Mouse (Mus musculus): ENCODE results near the gene Prkar2b. TPM values are rescaled to one million over a fixed set of nuclear protein-coding genes. Genes with fewer than 3 reads are reported as not detected.

Gene Prkar2b
- polyA plus RNA-seq, 1 experiment = 10.9 TPM

DNA sequence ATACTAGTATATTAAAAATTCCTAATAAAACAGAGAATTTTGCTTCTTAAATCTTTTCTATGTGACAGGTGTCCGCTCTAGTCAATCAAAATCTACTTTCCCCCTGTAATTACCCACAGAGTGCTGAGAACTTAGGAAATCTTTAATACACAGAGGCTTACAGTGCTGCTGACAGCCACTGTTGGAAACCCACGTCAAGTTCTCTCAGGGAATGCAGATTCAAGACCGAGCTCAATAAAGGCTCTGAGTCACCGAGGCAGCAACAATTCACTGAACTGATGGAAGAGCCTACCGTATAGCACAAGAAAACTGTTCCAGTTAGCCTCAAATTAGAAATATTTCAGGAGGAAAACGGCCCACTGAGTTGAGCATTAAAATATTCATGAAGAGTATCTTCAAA is 77.3 kb downstream of the Prkar2b start:
- 95% methylated on average over 6 of the region's 6 CpGs for WGBS
- no peaks in the 10 kb centered on the region for H3K36me3 ChIP-seq (ENCODE audit: control insufficient read depth, insufficient read depth, low read length)
- TF ChIP-seq POLR2A (IDR thresholded peaks at IDR 0.05; ENCODE audit: control insufficient read depth, extremely low read depth, insufficient read depth, low read length, poor library complexity) = no peak
- no peak for TF ChIP-seq CTCF (IDR thresholded peaks at IDR 0.05; ENCODE audit: borderline replicate concordance, control insufficient read depth, extremely low read depth, insufficient read depth, low read length, poor library complexity)

DNA sequence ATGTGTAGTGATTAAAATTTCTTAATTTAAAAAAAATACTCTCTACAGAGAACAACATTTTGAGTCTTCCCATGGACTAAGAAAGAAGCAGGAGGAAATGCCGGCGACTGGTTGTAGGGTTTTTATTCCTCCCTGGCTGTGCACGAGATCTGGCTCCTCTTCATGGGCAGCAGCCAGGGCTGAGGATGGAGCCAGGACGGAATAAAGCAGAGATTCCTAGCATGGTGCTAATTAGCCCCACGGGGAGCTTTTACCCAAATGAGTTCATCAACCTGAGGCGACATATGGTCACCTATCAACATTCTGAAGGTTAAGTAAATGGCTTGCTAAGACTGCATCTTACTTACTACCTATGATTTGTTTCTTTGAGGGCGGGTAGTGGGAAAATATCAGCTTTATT is 77.9 kb downstream of the Prkar2b start:
- WGBS = 94% methylated on average over 7 of the region's 7 CpGs
- Histone ChIP-seq H3K27ac (ENCODE audit: control insufficient read depth, insufficient read depth, low read length) (no peak overlapping the region), H3K4me3 (ENCODE audit: control insufficient read depth, insufficient read depth, low read length) (no peak overlapping the region), H3K27me3 (ENCODE audit: control insufficient read depth, insufficient read depth, low read length) (no peaks in the 10 kb centered on the region), H3K4me1 (replicated peaks; ENCODE audit: control insufficient read depth, insufficient read depth, low read length) (peaks cover 6% of the 10 kb centered on the region), H3K36me3 (ENCODE audit: control insufficient read depth, insufficient read depth, low read length) (no peaks in the 10 kb centered on the region)
- no peak for DNase-seq
- no peak for TF ChIP-seq POLR2A (IDR thresholded peaks at IDR 0.05; ENCODE audit: control insufficient read depth, extremely low read depth, insufficient read depth, low read length, poor library complexity)
- no peak for TF ChIP-seq CTCF (IDR thresholded peaks at IDR 0.05; ENCODE audit: borderline replicate concordance, control insufficient read depth, extremely low read depth, insufficient read depth, low read length, poor library complexity)

More for the DNA sequence above, 77.3 kb downstream of the Prkar2b start:
- H3K4me3 ChIP-seq (ENCODE audit: control insufficient read depth, insufficient read depth, low read length) = no peak overlapping the region
- no peaks in the 10 kb centered on the region for H3K27me3 ChIP-seq (ENCODE audit: control insufficient read depth, insufficient read depth, low read length)
- no peak overlapping the region for H3K27ac ChIP-seq (ENCODE audit: control insufficient read depth, insufficient read depth, low read length)
- no peak for DNase-seq
- peaks cover 6% of the 10 kb centered on the region for H3K4me1 ChIP-seq (replicated peaks; ENCODE audit: control insufficient read depth, insufficient read depth, low read length)

DNA sequence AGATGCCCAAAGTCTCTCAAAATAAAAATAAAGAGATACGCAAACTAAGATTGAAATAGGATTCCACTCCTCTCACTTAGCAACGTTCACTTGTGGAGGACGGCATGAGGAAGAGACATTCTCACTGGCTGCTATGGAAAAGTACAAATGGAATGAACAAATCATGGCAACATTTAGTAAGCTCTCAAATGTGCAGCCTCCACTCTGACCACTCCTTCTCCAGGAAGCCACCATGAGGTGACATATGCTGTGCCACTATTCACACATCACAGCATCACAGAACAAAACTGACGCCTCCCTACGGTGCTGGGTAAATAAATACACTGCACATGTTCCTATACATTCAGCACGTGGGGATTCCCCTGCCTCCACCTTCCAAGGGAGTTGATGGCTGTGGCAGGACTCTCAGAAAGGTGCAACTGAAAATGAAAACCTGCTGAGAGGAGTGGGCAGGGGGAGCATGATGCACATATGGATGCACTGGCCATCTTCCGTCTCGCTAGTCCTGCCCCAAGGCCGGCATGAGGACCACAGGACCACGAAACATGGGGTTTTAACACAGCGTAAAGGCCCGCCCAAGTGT is 83.4 kb downstream of the Prkar2b start:
- Histone ChIP-seq H3K4me3 (ENCODE audit: control insufficient read depth, insufficient read depth, low read length) (no peak overlapping the region), H3K27me3 (ENCODE audit: control insufficient read depth, insufficient read depth, low read length) (no peaks in the 10 kb centered on the region), H3K27ac (ENCODE audit: control insufficient read depth, insufficient read depth, low read length) (no peak overlapping the region), H3K36me3 (ENCODE audit: control insufficient read depth, insufficient read depth, low read length) (no peaks in the 10 kb centered on the region), H3K4me1 (replicated peaks; ENCODE audit: control insufficient read depth, insufficient read depth, low read length) (peaks cover 16% of the 10 kb centered on the region)
- no peak for DNase-seq
- WGBS = 87% methylated on average over 12 of the region's 12 CpGs
- no peak for TF ChIP-seq CTCF (IDR thresholded peaks at IDR 0.05; ENCODE audit: borderline replicate concordance, control insufficient read depth, extremely low read depth, insufficient read depth, low read length, poor library complexity)
- TF ChIP-seq POLR2A (IDR thresholded peaks at IDR 0.05; ENCODE audit: control insufficient read depth, extremely low read depth, insufficient read depth, low read length, poor library complexity) = no peak

DNA sequence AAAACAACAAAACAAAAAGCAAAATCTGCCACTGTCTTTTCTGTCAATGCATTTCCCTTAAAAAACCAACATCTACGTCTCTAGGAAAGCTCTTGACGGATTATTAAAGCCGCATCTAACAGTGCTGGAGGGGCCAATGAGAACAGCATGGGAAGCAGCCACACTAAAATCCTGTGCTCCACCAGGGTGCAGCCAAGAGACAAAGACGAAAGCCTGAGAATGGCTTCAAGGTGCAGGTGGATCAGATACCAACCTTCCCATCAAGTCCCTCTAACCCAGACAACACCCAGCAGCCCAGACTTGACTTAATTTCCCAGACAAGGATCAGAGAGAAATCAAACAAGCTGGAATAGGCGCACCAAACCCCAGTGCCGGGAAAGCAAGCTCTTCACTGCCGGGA is 84.6 kb downstream of the Prkar2b start:
- Histone ChIP-seq H3K4me1 (replicated peaks; ENCODE audit: control insufficient read depth, insufficient read depth, low read length) (peaks cover 17% of the 10 kb centered on the region), H3K4me3 (ENCODE audit: control insufficient read depth, insufficient read depth, low read length) (no peak overlapping the region), H3K36me3 (ENCODE audit: control insufficient read depth, insufficient read depth, low read length) (no peaks in the 10 kb centered on the region), H3K27ac (ENCODE audit: control insufficient read depth, insufficient read depth, low read length) (no peak overlapping the region), H3K27me3 (ENCODE audit: control insufficient read depth, insufficient read depth, low read length) (no peaks in the 10 kb centered on the region)
- TF ChIP-seq CTCF (IDR thresholded peaks at IDR 0.05; ENCODE audit: borderline replicate concordance, control insufficient read depth, extremely low read depth, insufficient read depth, low read length, poor library complexity) = no peak
- no peak for TF ChIP-seq POLR2A (IDR thresholded peaks at IDR 0.05; ENCODE audit: control insufficient read depth, extremely low read depth, insufficient read depth, low read length, poor library complexity)
- DNase-seq = peak; percentile 67
- 64% methylated on average over 7 of the region's 7 CpGs for WGBS

DNA sequence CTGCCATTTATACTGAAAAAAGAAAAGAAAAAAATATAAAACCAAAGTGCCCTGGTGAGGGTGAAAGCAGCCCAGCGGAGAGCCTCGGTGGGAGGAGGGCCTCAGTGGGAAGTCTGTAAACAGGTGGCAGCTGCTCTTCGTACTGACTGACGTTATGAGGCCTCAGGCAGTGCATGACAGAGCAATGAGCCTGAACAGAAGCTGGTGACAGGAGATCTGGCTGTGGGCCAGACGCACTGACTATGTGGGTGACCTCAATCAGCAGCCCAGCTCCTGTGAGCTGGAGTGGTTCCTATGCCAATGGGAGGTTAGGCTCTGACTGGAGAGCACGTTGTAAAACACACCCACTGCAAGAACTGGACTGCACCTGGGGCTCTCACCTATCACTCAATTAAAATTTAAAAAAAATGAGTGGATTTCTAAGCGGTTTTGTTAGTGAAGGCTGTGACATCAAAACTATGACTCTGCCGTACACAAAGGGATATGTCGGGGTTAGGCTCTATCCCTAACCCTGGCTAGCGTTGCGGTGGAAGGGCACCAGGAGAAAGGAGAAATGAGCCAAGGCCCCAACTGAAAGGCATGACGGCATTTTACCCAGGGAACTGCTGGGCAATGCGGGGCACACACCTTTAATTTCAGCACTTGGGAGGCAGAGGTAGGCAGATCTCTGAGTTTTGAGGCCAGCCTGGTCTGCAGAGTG is 87.5 kb downstream of the Prkar2b start:
- peak; percentile 66 for DNase-seq
- H3K36me3 ChIP-seq (ENCODE audit: control insufficient read depth, insufficient read depth, low read length) = no peaks in the 10 kb centered on the region
- no peaks in the 10 kb centered on the region for H3K27me3 ChIP-seq (ENCODE audit: control insufficient read depth, insufficient read depth, low read length)
- 28% methylated on average over 13 of the region's 13 CpGs for WGBS
- peak overlapping the region; percentile 91 for H3K27ac ChIP-seq (ENCODE audit: control insufficient read depth, insufficient read depth, low read length)
- peaks cover 17% of the 10 kb centered on the region for H3K4me1 ChIP-seq (replicated peaks; ENCODE audit: control insufficient read depth, insufficient read depth, low read length)
- TF ChIP-seq CTCF (IDR thresholded peaks at IDR 0.05; ENCODE audit: borderline replicate concordance, control insufficient read depth, extremely low read depth, insufficient read depth, low read length, poor library complexity) = no peak
- TF ChIP-seq POLR2A (IDR thresholded peaks at IDR 0.05; ENCODE audit: control insufficient read depth, extremely low read depth, insufficient read depth, low read length, poor library complexity) = 0 out of 2 replicates have a peak, but pooled peaks have one; percentile 16
- H3K4me3 ChIP-seq (ENCODE audit: control insufficient read depth, insufficient read depth, low read length) = no peak overlapping the region

DNA sequence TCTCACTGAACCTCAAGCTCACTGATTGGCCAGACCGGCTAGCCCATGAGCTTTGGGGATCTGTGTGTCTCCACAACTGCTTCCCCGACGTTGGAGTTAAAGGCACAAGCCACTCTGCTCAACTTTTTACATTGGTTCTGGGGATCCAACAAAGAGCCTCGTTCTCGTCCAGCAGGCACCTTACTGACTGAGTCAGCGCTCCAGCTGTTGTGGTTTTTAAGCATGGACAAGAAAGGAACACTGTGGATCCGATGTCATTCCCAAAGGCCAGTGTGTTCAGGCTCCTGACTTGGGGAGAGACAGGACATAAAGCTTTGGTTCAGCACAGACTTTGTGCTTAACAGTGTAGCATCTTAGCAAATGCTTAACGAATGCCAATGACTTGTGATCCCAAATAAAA is 89.5 kb downstream of the Prkar2b start:
- 97% methylated on average over 8 of the region's 8 CpGs for WGBS
- H3K36me3 ChIP-seq (ENCODE audit: control insufficient read depth, insufficient read depth, low read length) = no peaks in the 10 kb centered on the region
- no peak overlapping the region for H3K4me3 ChIP-seq (ENCODE audit: control insufficient read depth, insufficient read depth, low read length)
- no peak overlapping the region for H3K27ac ChIP-seq (ENCODE audit: control insufficient read depth, insufficient read depth, low read length)
- peaks cover 12% of the 10 kb centered on the region for H3K4me1 ChIP-seq (replicated peaks; ENCODE audit: control insufficient read depth, insufficient read depth, low read length)
- no peaks in the 10 kb centered on the region for H3K27me3 ChIP-seq (ENCODE audit: control insufficient read depth, insufficient read depth, low read length)
- TF ChIP-seq CTCF (IDR thresholded peaks at IDR 0.05; ENCODE audit: borderline replicate concordance, control insufficient read depth, extremely low read depth, insufficient read depth, low read length, poor library complexity) (no peak), POLR2A (IDR thresholded peaks at IDR 0.05; ENCODE audit: control insufficient read depth, extremely low read depth, insufficient read depth, low read length, poor library complexity) (no peak)
- no peak for DNase-seq
